Mouse (Mus musculus) heart, postnatal 0 days (tissue): ENCODE results near the gene Slc1a3. TPM values are rescaled to one million over a fixed set of nuclear protein-coding genes. Genes with fewer than 3 reads are reported as not detected.
"Not testable (repeated sequence)": the region's sequence is repeated elsewhere in the genome, so short reads cannot be mapped to it uniquely, and the experiment has no call there.

Experiments
- ATAC-seq: fragments of 200-750 bp; cut with Nextera tagmentation; 2 replicates; pipeline ENCODE4 v1.8.0; 2017; ENCODE audit warnings: low read depth, moderate number of reproducible peaks, moderate library complexity; ENCODE audit not compliant: insufficient read depth
- DNase-seq: peaks from one replicate; pipeline ENCODE4 v3.0.0-alpha.2; 2016; ENCODE audit warnings: low spot score
- H3K27ac ChIP-seq: fragments of 300-500 bp; sonication (generic); 2 replicates; pipeline ENCODE4 v1.5.1; 2014; ENCODE audit warnings: low read depth, mild to moderate bottlenecking
- H3K27me3 ChIP-seq: fragments of 300-500 bp; sonication (generic); 2 replicates; pipeline ENCODE4 v1.6.1; 2014; ENCODE audit warnings: low read length, mixed read lengths; ENCODE audit not compliant: control insufficient read depth, insufficient read depth
- H3K36me3 ChIP-seq: fragments of 300-500 bp; sonication (generic); replicated peaks from 2 replicates; pipeline ENCODE4 v1.6.1; 2014; ENCODE audit warnings: low read length, mixed read lengths; ENCODE audit not compliant: control insufficient read depth, insufficient read depth
- H3K4me1 ChIP-seq: fragments of 300-500 bp; sonication (generic); 2 replicates; pipeline ENCODE4 v1.6.1; 2014; ENCODE audit warnings: antibody characterized with exemption; ENCODE audit not compliant: control insufficient read depth, insufficient read depth
- H3K4me2 ChIP-seq: fragments of 300-500 bp; sonication (generic); 2 replicates; pipeline ENCODE4 v1.6.1; 2014; ENCODE audit warnings: low read depth, mild to moderate bottlenecking, low read length, moderate library complexity
- H3K4me3 ChIP-seq: fragments of 300-500 bp; sonication (generic); 2 replicates; pipeline ENCODE4 v1.5.1; 2014; ENCODE audit warnings: low read depth, low read length
- H3K9ac ChIP-seq: fragments of 300-500 bp; sonication (generic); replicated peaks from 2 replicates; pipeline ENCODE4 v1.6.1; 2014; ENCODE audit warnings: low read depth, low read length, mixed read lengths
- H3K9me3 ChIP-seq: fragments of 300-500 bp; sonication (generic); replicated peaks from 2 replicates; pipeline ENCODE4 v1.6.1; 2016; ENCODE audit warnings: low read length; ENCODE audit not compliant: control insufficient read depth
- CTCF ChIP-seq: IDR thresholded peaks from 2 replicates; pipeline ENCODE4 v1.5.1; 2016; ENCODE audit warnings: antibody characterized with exemption, control low read depth, low read depth
- EP300 ChIP-seq: IDR thresholded peaks from 2 replicates; pipeline ENCODE4 v1.6.1; 2016; ENCODE audit warnings: antibody characterized with exemption, low read depth
- WGBS: fragments of 180-500 bp; shearing (Covaris S2); extraction: QIAGEN DNeasy Blood & Tissue Kit; methylation state at CpG from one replicate; pipeline ENCODE4 v1.1.7; 2014; 5-methylcytosine and 5-hydroxymethylcytosine counted together
- polyA plus RNA-seq: library from polyadenylated mRNA; unstranded; fragments of >200 nt; fragmentation: Nextera tagmentation; extraction: Ambion mirVana; gene quantifications from 2 replicates; pipeline ENCODE4 v1.2.1, GENCODE M21; 2015
- total RNA-seq: library from RNA; depleted of rRNA; stranded (reverse); fragments of >200 nt; gene quantifications from 2 replicates; pipeline ENCODE4 v1.2.3, GENCODE M21; 2014; ENCODE audit warnings: low replicate concordance

Gene Slc1a3
- total and polyA plus RNA-seq, 2 experiments from 2014 or later, result 1.3 to 1.8 TPM

- ATAC-seq, result no peak
Observed at GRCm38 (mm10) chr15:8706613-8707012, 4.0 kb downstream of the Slc1a3 start.

GRCm38 (mm10) chr15:8706178-8706577, 4.4 kb downstream of the Slc1a3 start:
- ATAC-seq (no peak), DNase-seq (no peak)
- H3K4me2 ChIP-seq, result no peak overlapping the region
- H3K9ac ChIP-seq, result no peak overlapping the region
- no peak overlapping the region for H3K4me3 ChIP-seq
- TF ChIP-seq CTCF (no peak), EP300 (no peak)
- 64% methylated on average over 4 of the region's 4 CpGs for WGBS
- no peak overlapping the region for H3K27ac ChIP-seq
- H3K4me1 ChIP-seq, result no peaks in the 10 kb centered on the region
- H3K9me3 ChIP-seq, result no peaks in the 10 kb centered on the region
- H3K36me3 ChIP-seq, result no peaks in the 10 kb centered on the region
- H3K27me3 ChIP-seq, result 0 out of 2 replicates have a peak, but pooled peaks cover 2% of the 10 kb centered on the region

More at GRCm38 (mm10) chr15:8706613-8707012, 4.0 kb downstream of the Slc1a3 start:
- TF ChIP-seq CTCF (no peak), EP300 (no peak)
- no peaks in the 10 kb centered on the region for H3K4me1 ChIP-seq
- no peak overlapping the region for H3K9ac ChIP-seq
- H3K27me3 ChIP-seq, result 0 out of 2 replicates have a peak, but pooled peaks cover 2% of the 10 kb centered on the region
- H3K4me3 ChIP-seq, result no peak overlapping the region
- no peak overlapping the region for H3K4me2 ChIP-seq
- WGBS, result 72% methylated on average over 5 of the region's 5 CpGs
- H3K9me3 ChIP-seq, result no peaks in the 10 kb centered on the region
- H3K36me3 ChIP-seq, result no peaks in the 10 kb centered on the region
- no peak for DNase-seq
- H3K27ac ChIP-seq, result no peak overlapping the region

GRCm38 (mm10) chr15:8705560-8705959, 5.0 kb downstream of the Slc1a3 start:
- H3K36me3 ChIP-seq, H3K27me3 ChIP-seq, H3K9me3 ChIP-seq, H3K4me3 ChIP-seq, H3K27ac ChIP-seq, ATAC-seq, H3K9ac ChIP-seq, H3K4me1 ChIP-seq, DNase-seq, H3K4me2 ChIP-seq: not testable (repeated sequence)
- WGBS, result 91% methylated on average over 1 of the region's 1 CpGs

GRCm38 (mm10) chr15:8697976-8698375, 12.6 kb downstream of the Slc1a3 start:
- TF ChIP-seq CTCF (no peak), EP300 (no peak)
- WGBS, result 53% methylated on average over 3 of the region's 3 CpGs
- Histone ChIP-seq H3K36me3 (no peaks in the 10 kb centered on the region), H3K4me3 (no peak overlapping the region), H3K27me3 (no peaks in the 10 kb centered on the region), H3K9ac (no peak overlapping the region), H3K27ac (no peak overlapping the region), H3K4me2 (no peak overlapping the region), H3K4me1 (no peaks in the 10 kb centered on the region), H3K9me3 (no peaks in the 10 kb centered on the region)
- no peak for DNase-seq
- ATAC-seq, result no peak

GRCm38 (mm10) chr15:8697500-8697899, 13.1 kb downstream of the Slc1a3 start:
- H3K36me3 ChIP-seq, result no peaks in the 10 kb centered on the region
- TF ChIP-seq CTCF, result no peak
- no peak for TF ChIP-seq EP300
- H3K9ac ChIP-seq, result no peak overlapping the region
- no peak overlapping the region for H3K4me3 ChIP-seq
- DNase-seq, result no peak
- H3K4me2 ChIP-seq, result no peak overlapping the region
- H3K9me3 ChIP-seq, result no peaks in the 10 kb centered on the region
- H3K4me1 ChIP-seq, result no peaks in the 10 kb centered on the region
- ATAC-seq, result no peak
- 63% methylated on average over 3 of the region's 3 CpGs for WGBS
- no peak overlapping the region for H3K27ac ChIP-seq
- no peaks in the 10 kb centered on the region for H3K27me3 ChIP-seq

- not testable (repeated sequence) for H3K4me1 ChIP-seq, H3K27me3 ChIP-seq, H3K36me3 ChIP-seq, H3K9me3 ChIP-seq, DNase-seq, H3K27ac ChIP-seq, H3K4me3 ChIP-seq, ATAC-seq, H3K9ac ChIP-seq, H3K4me2 ChIP-seq
- WGBS, result 88% methylated on average over 6 of the region's 6 CpGs
Observed at GRCm38 (mm10) chr15:8690141-8690540, 20.4 kb downstream of the Slc1a3 start.
